Mouse (Mus musculus): ENCODE measurements around the gene Kcnf1. TPM values are rescaled to one million over a fixed set of nuclear protein-coding genes. Genes with fewer than 3 reads are reported as not detected.

Kcnf1 gene
- polyA plus RNA-seq, 1 experiment from 2014 or later: 0.21 TPM

Other genes with a start within 250 kb of the Kcnf1 start
- 5.4 and 5.6 TPM in 2 replicates for gene Pqlc3, start 176.5 kb downstream of the Kcnf1 start, polyA plus RNA-seq (2014; fragmentation: Nextera tagmentation; extraction: Ambion mirVana)
- 0.33 and 0.93 TPM in 2 replicates for gene 2410004P03Rik, start 165.2 kb downstream of the Kcnf1 start, polyA plus RNA-seq (2014; fragmentation: Nextera tagmentation; extraction: Ambion mirVana)
- gene Pdia6, start 89.7 kb upstream of the Kcnf1 start, polyA plus RNA-seq (2014; fragmentation: Nextera tagmentation; extraction: Ambion mirVana): 604 and 618 TPM in 2 replicates
- 0.23 and 0.58 TPM in 2 replicates for gene Atp6v1c2, start 152.5 kb upstream of the Kcnf1 start, polyA plus RNA-seq (2014; fragmentation: Nextera tagmentation; extraction: Ambion mirVana)
- 35.4 and 39.2 TPM in 2 replicates for gene Nol10, start 171.6 kb upstream of the Kcnf1 start, polyA plus RNA-seq (2014; fragmentation: Nextera tagmentation; extraction: Ambion mirVana)